Mouse (Mus musculus) olfactory bulb, adult 2 months (tissue): Measurements from ENCODE around the gene Slc4a5.

Experiments used
- CTCF ChIP-seq: fragments of 200-500 bp; IDR thresholded peaks from 2 replicates; pipeline ENCODE4 v1.5.1; 2012; ENCODE audit warnings: low read depth, mild to moderate bottlenecking, low read length, moderate library complexity; ENCODE audit not compliant: insufficient read depth
- POLR2A ChIP-seq: fragments of 200-500 bp; IDR thresholded peaks from 2 replicates; pipeline ENCODE4 v1.6.1; 2012; ENCODE audit warnings: mild to moderate bottlenecking, low read depth, low read length, moderate library complexity; ENCODE audit not compliant: insufficient read depth

GRCm38 (mm10) chr6:83350851-83351405 is 131.3 kb downstream of the Slc4a5 start:
- TF ChIP-seq CTCF = no peak
- no peak for TF ChIP-seq POLR2A
